Mouse (Mus musculus) lung, embryonic 14.5 days (tissue): ENCODE measurements around the gene Ptpn1. TPM values are rescaled to one million over a fixed set of nuclear protein-coding genes. Genes with fewer than 3 reads are reported as not detected.

Experiments used
- ATAC-seq: fragments of 200-750 bp; cut with Nextera tagmentation; 2 replicates; pipeline ENCODE4 v1.8.0; 2017; ENCODE audit warnings: mild to moderate bottlenecking, moderate TSS enrichment, moderate library complexity; ENCODE audit not compliant: insufficient read depth
- DNase-seq: peaks from one replicate; pipeline ENCODE4 v3.0.0-alpha.2; 2015
- H3K27ac ChIP-seq: fragments of 300-500 bp; sonication (generic); 2 replicates; pipeline ENCODE4 v1.5.1; 2014; ENCODE audit warnings: low read depth, mild to moderate bottlenecking, moderate library complexity
- H3K27me3 ChIP-seq: fragments of 300-500 bp; sonication (generic); 2 replicates; pipeline ENCODE4 v1.6.1; 2014; ENCODE audit warnings: low read length, control low read depth; ENCODE audit not compliant: insufficient read depth
- H3K36me3 ChIP-seq: fragments of 300-500 bp; sonication (generic); 2 replicates; pipeline ENCODE4 v1.6.1; 2014; ENCODE audit warnings: control low read depth; ENCODE audit not compliant: insufficient read depth
- H3K4me1 ChIP-seq: fragments of 300-500 bp; sonication (generic); 2 replicates; pipeline ENCODE4 v1.6.1; 2014; ENCODE audit warnings: antibody characterized with exemption, control low read depth; ENCODE audit not compliant: insufficient read depth
- H3K4me2 ChIP-seq: fragments of 300-500 bp; sonication (generic); 2 replicates; pipeline ENCODE4 v1.6.1; 2014; ENCODE audit warnings: mild to moderate bottlenecking
- H3K4me3 ChIP-seq: fragments of 300-500 bp; sonication (generic); 2 replicates; pipeline ENCODE4 v1.5.1; 2014; ENCODE audit warnings: low read depth, low read length
- H3K9ac ChIP-seq: fragments of 300-500 bp; sonication (generic); 2 replicates; pipeline ENCODE4 v1.6.1; 2014
- H3K9me3 ChIP-seq: fragments of 300-500 bp; sonication (generic); 2 replicates; pipeline ENCODE4 v1.6.1; 2016; ENCODE audit warnings: low read depth, low read length, control low read depth
- CTCF ChIP-seq: IDR thresholded peaks from 2 replicates; pipeline ENCODE4 v1.5.1; 2016; ENCODE audit warnings: antibody characterized with exemption, low read depth
- WGBS: fragments of 180-500 bp; shearing (Covaris S2); extraction: QIAGEN DNeasy Blood & Tissue Kit; methylation state at CpG from one replicate; pipeline ENCODE4 v1.1.7; 2014; 5-methylcytosine and 5-hydroxymethylcytosine counted together
- polyA plus RNA-seq: library from polyadenylated mRNA; unstranded; fragments of >200 nt; fragmentation: Nextera tagmentation; extraction: Ambion mirVana; gene quantifications from 2 replicates; pipeline ENCODE4 v1.2.1, GENCODE M21; 2014

Gene Ptpn1
- polyA plus RNA-seq, 1 experiment from 2014 or later, result 59.3 TPM

- H3K36me3 ChIP-seq, result 0 out of 2 replicates have a peak, but pooled peaks cover 3% of the 10 kb centered on the region
- H3K9ac ChIP-seq, result no peak overlapping the region
- no peak overlapping the region for H3K4me3 ChIP-seq
- ATAC-seq (no peak), DNase-seq (no peak)
- H3K27ac ChIP-seq, result 0 out of 2 replicates have a peak overlapping the region, but pooled peaks have one; percentile 36
- no peaks in the 10 kb centered on the region for H3K9me3 ChIP-seq
- H3K4me2 ChIP-seq, result no peak overlapping the region
- peaks cover 12% of the 10 kb centered on the region for H3K4me1 ChIP-seq
- no peaks in the 10 kb centered on the region for H3K27me3 ChIP-seq
- 70% methylated on average over 10 of the region's 10 CpGs for WGBS
- TF ChIP-seq CTCF, result no peak
Measured at GRCm38 (mm10) chr2:167953819-167954218, 22.0 kb downstream of the Ptpn1 start.

GRCm38 (mm10) chr2:167954928-167955327, 23.1 kb downstream of the Ptpn1 start:
- no peak for TF ChIP-seq CTCF
- WGBS, result 74% methylated on average over 7 of the region's 7 CpGs
- H3K4me1 ChIP-seq, result peaks cover 17% of the 10 kb centered on the region
- no peaks in the 10 kb centered on the region for H3K9me3 ChIP-seq
- no peak overlapping the region for H3K4me3 ChIP-seq
- DNase-seq, result no peak
- H3K9ac ChIP-seq, result no peak overlapping the region
- H3K27ac ChIP-seq, result no peak overlapping the region
- H3K36me3 ChIP-seq, result 0 out of 2 replicates have a peak, but pooled peaks cover 3% of the 10 kb centered on the region
- no peak overlapping the region for H3K4me2 ChIP-seq
- no peaks in the 10 kb centered on the region for H3K27me3 ChIP-seq
- ATAC-seq, result no peak

DNA sequence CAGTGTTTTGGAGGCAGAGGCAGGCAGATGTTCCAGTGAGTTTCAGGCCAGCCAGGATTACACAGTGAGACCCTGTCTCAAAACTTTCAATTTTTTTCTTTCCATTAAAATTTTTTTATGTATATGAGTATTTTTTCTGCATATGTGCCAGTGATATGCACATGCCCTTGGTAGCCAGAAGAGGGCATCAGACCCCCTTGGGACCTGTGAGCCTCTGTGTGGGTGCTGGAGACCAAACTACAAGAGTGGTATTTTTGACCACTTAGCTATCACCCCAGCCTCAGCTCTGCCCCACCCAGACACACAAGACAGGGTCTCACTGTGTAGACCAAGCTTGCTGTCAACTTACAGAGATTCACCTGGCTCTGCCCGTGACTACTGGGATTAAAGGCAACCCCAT, 25.7 kb downstream of the Ptpn1 start:
- Histone ChIP-seq H3K36me3 (0 out of 2 replicates have a peak, but pooled peaks cover 3% of the 10 kb centered on the region), H3K4me3 (no peak overlapping the region), H3K9ac (no peak overlapping the region; the same call in 1 of the 2 replicates), H3K4me2 (no peak overlapping the region), H3K9me3 (no peaks in the 10 kb centered on the region), H3K27ac (no peak overlapping the region; the same call in 1 of the 2 replicates), H3K27me3 (no peaks in the 10 kb centered on the region), H3K4me1 (peaks cover 17% of the 10 kb centered on the region)
- ATAC-seq (no peak), DNase-seq (no peak)
- WGBS, result 85% methylated on average over 1 of the region's 1 CpGs
- TF ChIP-seq CTCF, result peak; percentile 53

- H3K27me3 ChIP-seq, result no peaks in the 10 kb centered on the region
- no peaks in the 10 kb centered on the region for H3K9me3 ChIP-seq
- H3K4me3 ChIP-seq, result no peak overlapping the region
- peak; percentile 65 for DNase-seq
- H3K36me3 ChIP-seq, result 0 out of 2 replicates have a peak, but pooled peaks cover 3% of the 10 kb centered on the region
- WGBS, result 19% methylated on average over 5 of the region's 5 CpGs
- peak overlapping the region; percentile 9; the same call in 1 of the 2 replicates for H3K9ac ChIP-seq
- peaks cover 20% of the 10 kb centered on the region for H3K4me1 ChIP-seq
- peak overlapping the region; percentile 73 for H3K27ac ChIP-seq
- peak; percentile 36 for ATAC-seq
- H3K4me2 ChIP-seq, result peak overlapping the region; percentile 23; the same call in 1 of the 2 replicates
- no peak for TF ChIP-seq CTCF
Measured at GRCm38 (mm10) chr2:167958082-167958788, 26.4 kb downstream of the Ptpn1 start.

- TF ChIP-seq CTCF, result no peak
- peaks cover 5% of the 10 kb centered on the region for H3K36me3 ChIP-seq
- DNase-seq (peak; percentile 89), ATAC-seq (no peak)
- H3K27me3 ChIP-seq, result no peaks in the 10 kb centered on the region
- H3K4me1 ChIP-seq, result peaks cover 20% of the 10 kb centered on the region
- no peak overlapping the region for H3K4me3 ChIP-seq
- H3K9ac ChIP-seq, result no peak overlapping the region
- H3K9me3 ChIP-seq, result no peaks in the 10 kb centered on the region
- peak overlapping the region; percentile 73 for H3K27ac ChIP-seq
- peak overlapping the region; percentile 23; the same call in 1 of the 2 replicates for H3K4me2 ChIP-seq
- 17% methylated on average over 4 of the region's 4 CpGs for WGBS
Measured at GRCm38 (mm10) chr2:167958843-167959242, 27.0 kb downstream of the Ptpn1 start.

DNA sequence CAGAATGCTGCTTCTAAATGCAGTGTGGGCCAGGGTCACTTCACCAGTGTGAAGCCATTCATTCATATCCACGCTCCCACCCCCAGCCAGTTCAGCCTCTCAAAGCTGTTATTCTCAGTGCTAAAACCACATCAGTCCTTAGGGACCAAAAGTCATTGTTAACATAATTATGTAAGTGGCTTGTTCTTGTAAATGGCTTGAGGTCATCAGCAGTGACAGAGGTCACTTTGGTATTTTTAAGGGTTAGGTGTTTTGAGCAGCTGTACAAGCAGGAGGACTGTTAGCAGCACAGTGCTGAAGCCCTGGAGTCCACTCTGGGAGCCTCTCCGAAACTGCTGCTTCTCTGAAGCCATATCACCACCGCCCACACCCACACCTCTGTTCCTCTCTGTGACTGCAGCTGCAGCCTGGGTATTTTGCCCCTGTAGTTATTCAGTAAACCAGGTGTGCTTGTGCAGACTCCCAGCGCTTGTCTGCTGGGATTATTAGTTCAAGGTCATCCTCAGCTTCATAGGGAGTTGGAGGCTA, 27.6 kb downstream of the Ptpn1 start:
- no peak overlapping the region for H3K4me3 ChIP-seq
- DNase-seq, result no peak
- H3K9me3 ChIP-seq, result no peaks in the 10 kb centered on the region
- H3K9ac ChIP-seq, result no peak overlapping the region
- no peak overlapping the region for H3K4me2 ChIP-seq
- H3K27ac ChIP-seq, result peak overlapping the region; percentile 73
- no peaks in the 10 kb centered on the region for H3K27me3 ChIP-seq
- peaks cover 20% of the 10 kb centered on the region for H3K4me1 ChIP-seq
- WGBS, result 67% methylated on average over 4 of the region's 4 CpGs
- ATAC-seq, result no peak
- TF ChIP-seq CTCF, result no peak
- H3K36me3 ChIP-seq, result peaks cover 10% of the 10 kb centered on the region

GRCm38 (mm10) chr2:167959996-167960395, 28.1 kb downstream of the Ptpn1 start:
- no peak for TF ChIP-seq CTCF
- no peak overlapping the region for H3K4me2 ChIP-seq
- 56% methylated on average over 7 of the region's 7 CpGs for WGBS
- no peak for ATAC-seq
- H3K9me3 ChIP-seq, result no peaks in the 10 kb centered on the region
- peaks cover 20% of the 10 kb centered on the region for H3K4me1 ChIP-seq
- H3K27me3 ChIP-seq, result no peaks in the 10 kb centered on the region
- no peak overlapping the region for H3K9ac ChIP-seq
- no peak for DNase-seq
- no peak overlapping the region; the same call in 1 of the 2 replicates for H3K27ac ChIP-seq
- H3K4me3 ChIP-seq, result no peak overlapping the region
- peaks cover 15% of the 10 kb centered on the region for H3K36me3 ChIP-seq
